Mouse (Mus musculus): ENCODE results near the gene Astn2. TPM values are rescaled to one million over a fixed set of nuclear protein-coding genes. Genes with fewer than 3 reads are reported as not detected.

Astn2 gene
- polyA plus RNA-seq, 1 experiment from 2014 or later, result 0.18 TPM

DNA sequence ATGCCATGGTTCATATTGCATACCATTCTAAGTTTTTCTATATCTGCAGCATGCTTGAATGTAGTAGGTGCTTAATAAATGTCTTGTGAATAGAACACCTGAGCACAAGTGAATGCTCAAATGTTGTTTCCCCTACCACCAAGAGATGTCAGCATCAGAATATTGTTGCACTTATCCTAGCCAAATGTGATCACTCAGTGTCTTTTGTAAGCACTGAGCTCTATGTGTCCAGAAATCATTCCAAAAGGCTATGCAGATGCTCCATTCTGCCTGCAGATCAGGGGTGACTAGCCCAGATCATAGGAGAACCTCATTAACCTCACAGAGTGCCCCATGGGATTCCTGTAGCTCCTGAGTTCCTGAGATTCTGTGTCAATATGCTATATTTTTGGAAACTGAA is 401.5 kb downstream of the Astn2 start:
- Histone ChIP-seq H3K9ac (ENCODE audit: low read depth, low read length) (no peak overlapping the region), H3K9me3 (ENCODE audit: control insufficient read depth) (0 out of 2 replicates have a peak, but pooled peaks cover 2% of the 10 kb centered on the region), H3K4me1 (replicated peaks; ENCODE audit: control insufficient read depth, insufficient read depth, low read length) (no peaks in the 10 kb centered on the region), H3K36me3 (ENCODE audit: control insufficient read depth, insufficient read depth) (no peaks in the 10 kb centered on the region), H3K27ac (ENCODE audit: low read depth, low read length) (no peak overlapping the region), H3K27me3 (replicated peaks; ENCODE audit: control insufficient read depth, insufficient read depth, low read length) (no peaks in the 10 kb centered on the region), H3K4me3 (ENCODE audit: low read depth, low read length) (no peak overlapping the region), H3K4me2 (replicated peaks; ENCODE audit: low read depth) (no peak overlapping the region)
- no peak for TF ChIP-seq CTCF (IDR thresholded peaks at IDR 0.05; ENCODE audit: low read depth)
- no peak for ATAC-seq

DNA sequence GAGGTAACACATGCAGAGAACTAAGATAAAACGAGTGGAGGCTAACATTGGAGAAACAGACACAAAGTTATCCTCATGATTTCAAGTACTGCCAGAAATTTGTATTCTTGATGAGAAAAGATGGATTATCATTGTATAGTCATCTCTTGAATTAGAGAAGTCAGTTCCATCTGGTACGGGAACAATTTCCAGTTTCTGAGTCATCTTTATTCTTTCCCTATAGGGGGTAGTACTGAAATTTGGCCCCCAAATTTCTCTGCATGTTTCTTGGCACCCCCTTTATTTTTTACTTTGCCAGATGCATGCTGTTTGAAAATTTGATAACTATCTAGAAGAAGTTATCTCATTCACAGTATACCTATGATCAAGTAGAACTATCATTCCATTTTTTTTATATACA is 420.8 kb downstream of the Astn2 start:
- no peaks in the 10 kb centered on the region for H3K36me3 ChIP-seq (ENCODE audit: control insufficient read depth, insufficient read depth)
- H3K4me2 ChIP-seq (replicated peaks; ENCODE audit: low read depth), result no peak overlapping the region
- WGBS, result 87% methylated on average over 2 of the region's 2 CpGs
- no peak for ATAC-seq
- TF ChIP-seq CTCF (IDR thresholded peaks at IDR 0.05; ENCODE audit: low read depth), result no peak
- no peaks in the 10 kb centered on the region for H3K4me1 ChIP-seq (replicated peaks; ENCODE audit: control insufficient read depth, insufficient read depth, low read length)
- H3K9me3 ChIP-seq (ENCODE audit: control insufficient read depth), result no peaks in the 10 kb centered on the region
- no peak overlapping the region for H3K27ac ChIP-seq (ENCODE audit: low read depth, low read length)
- H3K27me3 ChIP-seq (replicated peaks; ENCODE audit: control insufficient read depth, insufficient read depth, low read length), result no peaks in the 10 kb centered on the region
- no peak overlapping the region for H3K4me3 ChIP-seq (ENCODE audit: low read depth, low read length)
- H3K9ac ChIP-seq (ENCODE audit: low read depth, low read length), result no peak overlapping the region

DNA sequence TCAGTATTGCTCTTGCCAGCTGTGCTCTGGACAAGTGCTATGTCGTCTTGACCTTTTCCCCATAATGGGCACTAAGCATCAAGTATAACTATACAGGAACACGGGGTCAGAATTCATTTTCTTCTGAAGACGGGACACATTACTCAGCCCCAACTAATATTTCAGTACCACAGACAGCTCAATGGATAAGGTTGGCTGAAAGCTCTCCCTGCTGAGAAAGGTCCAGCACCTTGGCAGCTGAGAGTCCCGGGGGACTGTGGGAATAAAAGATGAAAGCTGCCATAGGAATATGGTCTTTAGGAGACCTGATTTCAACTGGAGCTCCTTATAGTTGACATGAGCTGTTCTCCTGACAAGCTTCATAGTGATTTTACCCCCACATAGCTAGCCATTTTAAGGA is 421.5 kb downstream of the Astn2 start:
- WGBS, result 48% methylated on average over 4 of the region's 4 CpGs
- ATAC-seq, result no peak
- Histone ChIP-seq H3K9me3 (ENCODE audit: control insufficient read depth) (no peaks in the 10 kb centered on the region), H3K9ac (ENCODE audit: low read depth, low read length) (no peak overlapping the region), H3K27me3 (replicated peaks; ENCODE audit: control insufficient read depth, insufficient read depth, low read length) (no peaks in the 10 kb centered on the region), H3K27ac (ENCODE audit: low read depth, low read length) (no peak overlapping the region), H3K4me1 (replicated peaks; ENCODE audit: control insufficient read depth, insufficient read depth, low read length) (no peaks in the 10 kb centered on the region), H3K36me3 (ENCODE audit: control insufficient read depth, insufficient read depth) (no peaks in the 10 kb centered on the region), H3K4me2 (replicated peaks; ENCODE audit: low read depth) (no peak overlapping the region), H3K4me3 (ENCODE audit: low read depth, low read length) (no peak overlapping the region)
- no peak for TF ChIP-seq CTCF (IDR thresholded peaks at IDR 0.05; ENCODE audit: low read depth)

DNA sequence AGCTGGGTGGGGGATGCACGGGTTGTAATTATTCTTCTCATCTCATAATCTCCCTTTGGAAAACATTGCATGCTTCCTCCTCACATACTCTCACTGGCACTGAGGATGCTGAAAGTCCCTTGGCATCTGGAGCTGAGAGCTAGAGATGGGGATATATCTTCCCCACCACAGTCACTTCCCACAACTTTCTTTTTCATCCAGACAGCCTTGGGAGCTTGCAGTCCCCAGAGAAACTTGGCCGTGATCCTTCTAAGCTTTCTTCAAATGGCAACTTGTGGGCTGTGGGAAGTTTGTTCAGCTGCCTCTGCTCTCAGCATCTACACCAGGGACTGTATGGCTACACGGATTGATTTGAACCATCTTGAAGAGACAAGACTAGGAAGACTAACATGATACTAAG is 428.2 kb downstream of the Astn2 start:
- Histone ChIP-seq H3K4me2 (replicated peaks; ENCODE audit: low read depth) (no peak overlapping the region), H3K27ac (ENCODE audit: low read depth, low read length) (no peak overlapping the region), H3K36me3 (ENCODE audit: control insufficient read depth, insufficient read depth) (no peaks in the 10 kb centered on the region), H3K4me3 (ENCODE audit: low read depth, low read length) (no peak overlapping the region), H3K4me1 (replicated peaks; ENCODE audit: control insufficient read depth, insufficient read depth, low read length) (no peaks in the 10 kb centered on the region), H3K27me3 (replicated peaks; ENCODE audit: control insufficient read depth, insufficient read depth, low read length) (no peaks in the 10 kb centered on the region), H3K9me3 (ENCODE audit: control insufficient read depth) (no peaks in the 10 kb centered on the region), H3K9ac (ENCODE audit: low read depth, low read length) (no peak overlapping the region)
- no peak for ATAC-seq
- 69% methylated on average over 3 of the region's 3 CpGs for WGBS
- no peak for TF ChIP-seq CTCF (IDR thresholded peaks at IDR 0.05; ENCODE audit: low read depth)

DNA sequence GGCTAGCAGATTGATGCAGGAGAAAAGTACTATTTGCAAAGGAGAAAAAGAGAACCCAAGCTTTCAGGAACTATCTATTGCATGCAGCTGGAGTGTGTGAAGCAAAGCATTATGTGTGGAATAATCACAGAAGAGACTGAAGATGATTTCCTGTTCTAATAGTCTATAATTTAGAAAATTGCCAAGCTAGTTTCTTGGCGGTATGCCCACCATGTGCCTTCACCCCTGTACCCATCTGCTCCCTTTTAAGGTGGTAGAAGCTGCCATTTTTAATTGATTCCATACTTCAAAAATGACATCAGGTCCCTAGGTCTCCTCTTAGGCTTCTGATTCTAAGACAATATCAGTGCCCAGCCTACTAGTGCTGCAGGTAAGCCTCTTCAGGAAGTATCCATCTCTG is 432.0 kb downstream of the Astn2 start:
- Histone ChIP-seq H3K4me2 (replicated peaks; ENCODE audit: low read depth) (no peak overlapping the region), H3K36me3 (ENCODE audit: control insufficient read depth, insufficient read depth) (no peaks in the 10 kb centered on the region), H3K27me3 (replicated peaks; ENCODE audit: control insufficient read depth, insufficient read depth, low read length) (no peaks in the 10 kb centered on the region), H3K4me3 (ENCODE audit: low read depth, low read length) (no peak overlapping the region), H3K9me3 (ENCODE audit: control insufficient read depth) (no peaks in the 10 kb centered on the region), H3K27ac (ENCODE audit: low read depth, low read length) (no peak overlapping the region), H3K9ac (ENCODE audit: low read depth, low read length) (no peak overlapping the region), H3K4me1 (replicated peaks; ENCODE audit: control insufficient read depth, insufficient read depth, low read length) (no peaks in the 10 kb centered on the region)
- no peak for TF ChIP-seq CTCF (IDR thresholded peaks at IDR 0.05; ENCODE audit: low read depth)
- no peak for ATAC-seq
- 85% methylated on average over 1 of the region's 1 CpGs for WGBS

DNA sequence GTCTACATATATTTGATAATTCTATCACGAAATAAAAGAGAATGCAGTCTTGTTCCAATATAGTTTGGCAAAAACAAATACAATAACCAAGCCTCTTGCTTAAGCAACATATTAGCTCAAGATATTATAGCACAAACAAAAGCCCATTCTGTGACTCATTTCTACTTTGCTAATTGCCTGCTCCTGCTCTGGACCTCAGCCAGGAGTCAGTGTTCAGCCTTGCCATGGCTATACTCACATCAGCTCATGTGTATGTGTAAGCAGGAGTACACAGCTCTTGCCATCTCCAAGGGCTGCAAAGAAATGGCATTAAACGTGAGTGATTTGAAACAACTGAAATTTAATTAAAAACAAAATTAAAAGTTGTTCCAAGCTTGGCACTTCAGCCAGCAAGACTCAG is 435.1 kb downstream of the Astn2 start:
- 68% methylated on average over 2 of the region's 2 CpGs for WGBS
- H3K4me3 ChIP-seq (ENCODE audit: low read depth, low read length), result no peak overlapping the region

DNA sequence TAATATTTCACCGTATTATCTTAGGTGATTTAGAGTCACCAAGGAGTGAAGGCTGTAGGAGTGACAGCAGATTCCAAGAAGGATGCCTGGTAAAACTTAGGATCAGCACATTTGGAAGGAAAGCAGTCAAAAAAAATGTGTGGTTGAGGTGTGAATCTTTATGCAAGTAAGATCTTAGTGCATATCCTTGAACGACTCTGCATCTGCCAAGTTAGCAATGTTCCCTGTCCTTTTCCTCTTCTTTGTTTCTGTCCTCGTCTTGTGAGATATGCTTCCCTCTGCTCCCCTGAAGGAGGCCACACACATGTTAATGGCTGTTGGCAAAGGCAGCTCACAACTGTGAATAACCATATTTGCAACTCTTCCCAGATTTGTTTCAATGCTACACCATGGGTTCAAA is 439.8 kb downstream of the Astn2 start:
- H3K27me3 ChIP-seq (replicated peaks; ENCODE audit: control insufficient read depth, insufficient read depth, low read length), result no peaks in the 10 kb centered on the region

More for the DNA sequence above, 435.1 kb downstream of the Astn2 start:
- Histone ChIP-seq H3K27me3 (replicated peaks; ENCODE audit: control insufficient read depth, insufficient read depth, low read length) (no peaks in the 10 kb centered on the region), H3K4me2 (replicated peaks; ENCODE audit: low read depth) (no peak overlapping the region), H3K9ac (ENCODE audit: low read depth, low read length) (no peak overlapping the region), H3K4me1 (replicated peaks; ENCODE audit: control insufficient read depth, insufficient read depth, low read length) (no peaks in the 10 kb centered on the region), H3K27ac (ENCODE audit: low read depth, low read length) (no peak overlapping the region), H3K9me3 (ENCODE audit: control insufficient read depth) (no peaks in the 10 kb centered on the region), H3K36me3 (ENCODE audit: control insufficient read depth, insufficient read depth) (no peaks in the 10 kb centered on the region)
- TF ChIP-seq CTCF (IDR thresholded peaks at IDR 0.05; ENCODE audit: low read depth), result 0 out of 2 replicates have a peak, but pooled peaks have one; percentile 3
- no peak for ATAC-seq

More for the DNA sequence above, 439.8 kb downstream of the Astn2 start:
- Histone ChIP-seq H3K4me3 (ENCODE audit: low read depth, low read length) (no peak overlapping the region), H3K4me2 (replicated peaks; ENCODE audit: low read depth) (no peak overlapping the region), H3K36me3 (ENCODE audit: control insufficient read depth, insufficient read depth) (no peaks in the 10 kb centered on the region), H3K9ac (ENCODE audit: low read depth, low read length) (no peak overlapping the region), H3K27ac (ENCODE audit: low read depth, low read length) (no peak overlapping the region), H3K9me3 (ENCODE audit: control insufficient read depth) (no peaks in the 10 kb centered on the region), H3K4me1 (replicated peaks; ENCODE audit: control insufficient read depth, insufficient read depth, low read length) (no peaks in the 10 kb centered on the region)
- TF ChIP-seq CTCF (IDR thresholded peaks at IDR 0.05; ENCODE audit: low read depth), result no peak
- no peak for ATAC-seq
- 75% methylated on average over 3 of the region's 3 CpGs for WGBS
